Mouse (Mus musculus) CH12.LX (cell line): ENCODE results near the gene Kpna2. TPM values are rescaled to one million over a fixed set of nuclear protein-coding genes. Genes with fewer than 3 reads are reported as not detected.
A peak's percentile ranks its signal among the peaks of the same experiment; 100 is the strongest.

Experiments used
- DNase-seq: peaks from one replicate; pipeline ENCODE4 v3.0.0-alpha.2; 2013; ENCODE audit errors: extremely low read depth
- H3K27ac ChIP-seq: 2 replicates; pipeline ENCODE4 v1.5.1; 2012; ENCODE audit warnings: low read depth, mild to moderate bottlenecking, control low read depth, moderate library complexity; ENCODE audit not compliant: insufficient read depth
- H3K27me3 ChIP-seq: replicated peaks from 2 replicates; pipeline ENCODE3; 2012; ENCODE audit warnings: inconsistent platforms
- H3K36me3 ChIP-seq, 2 experiments: replicated peaks in 1 of 2; 2 replicates each; pipeline versions ENCODE3 to v1.6.1; 2012; ENCODE audit warnings: inconsistent platforms in 1 of 2, low read length in 1 of 2, mild to moderate bottlenecking in 1 of 2, mixed read lengths in 1 of 2, moderate library complexity in 1 of 2; ENCODE audit not compliant: control insufficient read depth in 1 of 2, insufficient read depth in 1 of 2
- H3K4me1 ChIP-seq, 2 experiments: 2 replicates each; pipeline ENCODE4 v1.6.1; 2012; ENCODE audit warnings: inconsistent platforms in 1 of 2, moderate library complexity in 1 of 2; ENCODE audit not compliant: insufficient read depth in 2 of 2, control insufficient read depth in 1 of 2
- H3K4me2 ChIP-seq: 2 replicates; pipeline ENCODE4 v1.6.1; 2012; ENCODE audit warnings: low read depth, mild to moderate bottlenecking, control low read depth; ENCODE audit not compliant: poor library complexity, insufficient read depth, severe bottlenecking
- H3K4me3 ChIP-seq, 3 experiments: fragments of 150-350 bp in 1 of 3; sonication (generic) in 1 of 3; replicated peaks in 1 of 3; 2 replicates each; pipeline versions ENCODE3 to v1.5.1; 2011 to 2012; ENCODE audit warnings: low read depth in 2 of 3, low read length in 2 of 3, mild to moderate bottlenecking in 2 of 3, moderate library complexity in 2 of 3, control low read depth in 1 of 3, improper control_type of control experiment in 1 of 3, inconsistent platforms in 1 of 3, mixed read lengths in 1 of 3; ENCODE audit not compliant: poor library complexity in 1 of 3
- H3K79me2 ChIP-seq: replicated peaks from 2 replicates; pipeline ENCODE4 v1.6.1; 2012; ENCODE audit warnings: mild to moderate bottlenecking, moderate library complexity; ENCODE audit not compliant: control insufficient read depth, poor library complexity, insufficient read depth, severe bottlenecking; ENCODE audit errors: extremely low read depth
- H3K9ac ChIP-seq: 2 replicates; pipeline ENCODE4 v1.6.1; 2012; ENCODE audit warnings: low read depth, mild to moderate bottlenecking, control low read depth, moderate library complexity; ENCODE audit not compliant: insufficient read depth
- H3K9me3 ChIP-seq: replicated peaks from 2 replicates; pipeline ENCODE3; 2012; ENCODE audit warnings: low read length, inconsistent platforms, mixed read lengths
- BHLHE40 ChIP-seq: IDR thresholded peaks from 2 replicates; pipeline ENCODE4 v1.6.1; 2011; ENCODE audit warnings: mild to moderate bottlenecking, low read depth, low read length, improper control_type of control experiment
- CHD1 ChIP-seq: IDR thresholded peaks from 2 replicates; pipeline ENCODE4 v1.6.1; 2012; ENCODE audit warnings: low read depth, low read length, improper control_type of control experiment, inconsistent platforms
- CHD2 ChIP-seq: IDR thresholded peaks from 2 replicates; pipeline ENCODE4 v1.6.1; 2011; ENCODE audit warnings: low read length, improper control_type of control experiment
- CTCF ChIP-seq, 2 experiments: IDR thresholded peaks in 1 of 2; conservative IDR thresholded peaks in 1 of 2; 2 replicates each; pipeline ENCODE4 v1.5.1; 2011 to 2012; ENCODE audit warnings: low read depth in 2 of 2, low read length in 2 of 2, improper control_type of control experiment in 1 of 2, inconsistent platforms in 1 of 2, mild to moderate bottlenecking in 1 of 2, moderate library complexity in 1 of 2
- ELF1 ChIP-seq: IDR thresholded peaks from 2 replicates; pipeline ENCODE4 v1.6.1; 2014; ENCODE audit warnings: low read depth, mild to moderate bottlenecking, inconsistent platforms, low read length, improper control_type of control experiment
- ETS1 ChIP-seq: conservative IDR thresholded peaks from 2 replicates; pipeline ENCODE4 v1.6.1; 2012; ENCODE audit warnings: low read depth, mild to moderate bottlenecking, inconsistent platforms, low read length, improper control_type of control experiment, moderate library complexity
- IRF4 ChIP-seq: IDR thresholded peaks from 2 replicates; pipeline ENCODE4 v1.6.1; 2014; ENCODE audit warnings: low read depth, mild to moderate bottlenecking, inconsistent platforms, low read length, improper control_type of control experiment
- JUN ChIP-seq: IDR thresholded peaks from 2 replicates; pipeline ENCODE4 v1.6.1; 2011; ENCODE audit warnings: low read depth, mild to moderate bottlenecking, low read length, improper control_type of control experiment, moderate library complexity; ENCODE audit not compliant: insufficient read depth
- JUND ChIP-seq: conservative IDR thresholded peaks from 2 replicates; pipeline ENCODE4 v1.6.1; 2011; ENCODE audit warnings: low read depth, low read length, improper control_type of control experiment
- KAT2A ChIP-seq: IDR thresholded peaks from 2 replicates; pipeline ENCODE4 v1.6.1; 2012; ENCODE audit warnings: low read length, improper control_type of control experiment, inconsistent platforms; ENCODE audit not compliant: insufficient replicate concordance
- MAX ChIP-seq: IDR thresholded peaks from 2 replicates; pipeline ENCODE4 v1.6.1; 2011; ENCODE audit warnings: low read length, improper control_type of control experiment
- MAZ ChIP-seq: IDR thresholded peaks from 2 replicates; pipeline ENCODE4 v1.6.1; 2012; ENCODE audit warnings: low read depth, mild to moderate bottlenecking, inconsistent platforms, low read length, improper control_type of control experiment, moderate library complexity
- MEF2A ChIP-seq: IDR thresholded peaks from 2 replicates; pipeline ENCODE4 v1.6.1; 2014; ENCODE audit warnings: low read depth, mild to moderate bottlenecking, inconsistent platforms, low read length, improper control_type of control experiment, borderline replicate concordance
- MXI1 ChIP-seq: IDR thresholded peaks from 2 replicates; pipeline ENCODE4 v1.6.1; 2011; ENCODE audit warnings: mild to moderate bottlenecking, low read depth, low read length, improper control_type of control experiment
- MYC ChIP-seq: IDR thresholded peaks from 2 replicates; pipeline ENCODE4 v1.6.1; 2011; ENCODE audit warnings: low read depth, mild to moderate bottlenecking, improper control_type of control experiment, low read length
- NELFE ChIP-seq: IDR thresholded peaks from 2 replicates; pipeline ENCODE4 v1.6.1; 2011; ENCODE audit warnings: low read depth, low read length, improper control_type of control experiment
- NRF1 ChIP-seq: IDR thresholded peaks from 2 replicates; pipeline ENCODE4 v1.6.1; 2014; ENCODE audit warnings: low read depth, mild to moderate bottlenecking, inconsistent platforms, low read length, improper control_type of control experiment, moderate library complexity
- PAX5 ChIP-seq: IDR thresholded peaks from 2 replicates; pipeline ENCODE4 v1.6.1; 2012; ENCODE audit warnings: low read length, inconsistent platforms, mixed read lengths
- POLR2A ChIP-seq: IDR thresholded peaks from 2 replicates; pipeline ENCODE4 v1.6.1; 2011; ENCODE audit warnings: low read depth, mild to moderate bottlenecking, improper control_type of control experiment, low read length
- POLR2AphosphoS2 ChIP-seq: IDR thresholded peaks from 2 replicates; pipeline ENCODE4 v1.6.1; 2011; ENCODE audit warnings: low read depth, low read length, improper control_type of control experiment
- RAD21 ChIP-seq: IDR thresholded peaks from 2 replicates; pipeline ENCODE4 v1.6.1; 2011; ENCODE audit warnings: low read depth, mild to moderate bottlenecking, low read length, improper control_type of control experiment, moderate library complexity
- RCOR1 ChIP-seq: conservative IDR thresholded peaks from 2 replicates; pipeline ENCODE4 v1.6.1; 2012; ENCODE audit warnings: low read depth, mild to moderate bottlenecking, inconsistent platforms, low read length, improper control_type of control experiment
- TBP ChIP-seq: conservative IDR thresholded peaks from 2 replicates; pipeline ENCODE4 v1.6.1; 2011; ENCODE audit warnings: low read depth, low read length, improper control_type of control experiment
- UBTF ChIP-seq: IDR thresholded peaks from 2 replicates; pipeline ENCODE4 v1.6.1; 2012; ENCODE audit warnings: low read depth, mild to moderate bottlenecking, inconsistent platforms, low read length, improper control_type of control experiment, moderate library complexity
- USF1 ChIP-seq: IDR thresholded peaks from 2 replicates; pipeline ENCODE4 v1.6.1; 2014; ENCODE audit warnings: low read depth, mild to moderate bottlenecking, inconsistent platforms, low read length, improper control_type of control experiment
- USF2 ChIP-seq: conservative IDR thresholded peaks from 2 replicates; pipeline ENCODE4 v1.6.1; 2011; ENCODE audit warnings: low read depth, low read length, improper control_type of control experiment
- ZC3H11A ChIP-seq: IDR thresholded peaks from 2 replicates; pipeline ENCODE4 v1.6.1; 2012; ENCODE audit warnings: low read depth, mild to moderate bottlenecking, inconsistent platforms, low read length, improper control_type of control experiment
- ZKSCAN1 ChIP-seq: IDR thresholded peaks from 2 replicates; pipeline ENCODE4 v1.6.1; 2012; ENCODE audit warnings: low read depth, inconsistent platforms, low read length, improper control_type of control experiment, borderline replicate concordance
- ZMIZ1 ChIP-seq: IDR thresholded peaks from 2 replicates; pipeline ENCODE4 v1.6.1; 2012; ENCODE audit warnings: low read depth, mild to moderate bottlenecking, inconsistent platforms, low read length, improper control_type of control experiment
- ZNF384 ChIP-seq: IDR thresholded peaks from 2 replicates; pipeline ENCODE4 v1.6.1; 2012; ENCODE audit warnings: low read depth, low read length, improper control_type of control experiment, inconsistent platforms
- dilution Hi-C: fragments of 300-500 bp; cut with MboI; formaldehyde crosslinking; loops from 2 replicates; pipeline ENCODE4 v1.14.3; 2020; ENCODE audit warnings: low sequenced_read_pairs; ENCODE audit not compliant: extremely low pct_unique_long_range_greater_than_20kb, extremely low pct_ligation_motif_present
- in situ Hi-C: fragments of 300-500 bp; cut with MboI; formaldehyde crosslinking; loops from 3 replicates; pipeline ENCODE4 v1.14.3; 2019; ENCODE audit warnings: low sequenced_read_pairs, low pct_ligation_motif_present, low pct_unique_long_range_greater_than_20kb, mixed read lengths
- polyA plus RNA-seq: library from polyadenylated mRNA; unstranded; fragments of >175 nt; gene quantifications from 2 replicates; pipeline ENCODE4 v1.2.1, GENCODE M21; 2012; ENCODE audit warnings: low read depth; ENCODE audit not compliant: insufficient read length
- total RNA-seq, 2 experiments: library from RNA; depleted of rRNA; stranded (reverse); fragments of 300-350 nt in 1 of 2; fragments of >200 nt in 1 of 2; gene quantifications; 2 replicates each; pipeline ENCODE4 v1.2.3; 2012 to 2014

Kpna2 gene
- total and polyA plus RNA-seq, 3 experiments = 327 to 759 (median 582) TPM

DNA sequence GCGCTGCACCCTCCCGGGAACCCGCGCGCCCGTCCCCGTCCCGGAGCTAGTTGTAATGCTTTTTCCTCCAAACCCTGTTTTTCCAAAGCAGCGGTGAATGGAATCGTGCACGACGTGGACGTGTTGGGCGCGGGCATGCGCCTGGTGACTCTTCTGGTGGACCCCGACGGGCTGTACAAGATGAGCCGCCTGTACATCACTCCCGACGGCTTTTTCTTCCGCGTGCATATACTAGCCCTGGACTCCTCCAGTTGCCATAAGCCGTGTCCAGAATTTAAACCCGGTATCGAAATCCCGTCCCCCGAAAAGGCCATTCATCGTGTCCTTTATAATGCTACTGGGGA is 28.9 kb upstream of the Kpna2 start:
- peaks cover 0 to 11% of the 10 kb centered on the region in 2 experiments for H3K36me3 ChIP-seq
- H3K9ac ChIP-seq = peak overlapping the region; percentile 67
- H3K27ac ChIP-seq = peak overlapping the region; percentile 49
- H3K4me2 ChIP-seq = peak overlapping the region; percentile 67
- TF ChIP-seq NELFE (0 out of 2 replicates have a peak, but pooled peaks have one; percentile 1), IRF4 (no peak)
- H3K4me3 ChIP-seq = peak overlapping the region; percentile 60 to 83 (median 72)
- H3K9me3 ChIP-seq = no peaks in the 10 kb centered on the region
- peaks cover 25% of the 10 kb centered on the region for H3K27me3 ChIP-seq
- no peak for DNase-seq
- in situ Hi-C loops (no loop called here), dilution Hi-C loops (no loop called here)
- H3K79me2 ChIP-seq = no peaks in the 10 kb centered on the region
- peaks cover 4 to 26% of the 10 kb centered on the region in 2 experiments; a peak in 3 of 4 replicates for H3K4me1 ChIP-seq

DNA sequence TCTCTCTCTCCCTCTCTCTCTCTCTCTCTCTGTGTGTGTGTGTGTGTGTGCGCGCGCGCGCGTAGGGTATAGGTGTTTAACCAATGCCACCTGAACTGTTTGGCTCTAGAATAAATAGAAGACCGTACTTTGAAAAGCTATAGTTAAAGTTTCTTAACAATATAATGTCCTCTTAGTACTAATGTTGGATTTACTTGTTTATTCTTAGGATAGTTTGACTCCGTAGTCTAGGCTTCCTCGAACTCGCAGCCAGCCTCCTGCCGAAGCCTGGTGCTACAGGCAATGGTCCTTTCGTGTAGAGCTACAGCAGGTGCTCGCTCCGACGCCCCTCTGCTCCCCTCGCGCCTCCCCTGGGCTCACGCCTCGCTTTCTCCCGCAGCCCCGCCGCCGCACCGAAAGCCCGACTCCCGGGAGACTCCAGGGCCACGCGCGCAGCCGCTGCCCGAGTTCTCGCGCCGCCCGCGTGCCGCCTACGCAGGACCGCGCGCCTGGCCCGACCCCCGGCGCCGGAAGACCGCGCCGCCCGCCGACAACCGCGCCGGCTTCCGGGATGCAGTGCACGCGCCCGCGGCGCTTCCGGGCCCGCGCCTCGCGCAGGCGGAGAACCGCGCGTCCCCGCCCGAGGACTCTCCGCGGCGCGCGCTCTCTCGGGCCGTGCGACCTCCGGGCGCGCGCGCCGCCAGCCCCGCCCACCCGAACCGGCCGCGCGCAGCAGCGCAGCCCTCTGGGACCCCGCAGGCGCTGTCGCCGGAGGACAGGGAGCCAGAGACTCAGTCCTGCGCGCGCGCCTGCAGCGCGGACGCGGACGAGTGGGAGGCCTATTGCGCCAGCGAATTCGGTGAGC is 28.3 kb upstream of the Kpna2 start:
- Histone ChIP-seq H3K27ac (peak overlapping the region; percentile 87), H3K9me3 (no peaks in the 10 kb centered on the region), H3K4me3 (peak overlapping the region; percentile 66 to 83 (median 72)), H3K27me3 (peaks cover 25% of the 10 kb centered on the region), H3K36me3 (peaks cover 0 to 6% of the 10 kb centered on the region in 2 experiments), H3K79me2 (no peaks in the 10 kb centered on the region), H3K4me1 (peaks cover 4 to 26% of the 10 kb centered on the region in 2 experiments; a peak in 3 of 4 replicates), H3K4me2 (peak overlapping the region; percentile 97), H3K9ac (peak overlapping the region; percentile 77)
- dilution Hi-C loops (no loop called here), in situ Hi-C loops (no loop called here)
- DNase-seq = peak; percentile 84
- TF ChIP-seq NRF1 (peak; percentile 78), ETS1 (no peak), RAD21 (no peak), MYC (0 out of 2 replicates have a peak, but pooled peaks have one; percentile 10), ZNF384 (no peak), USF1 (no peak), CTCF (conservative IDR thresholded peaks at IDR 0.05 in 1 of 2, IDR thresholded peaks at IDR 0.05 in 1 of 2; ENCODE audit: low read depth in 2 of 2, low read length in 2 of 2) (no peak), MXI1 (no peak), ELF1 (peak; percentile 98), MEF2A (peak; percentile 34; the same call in 1 of the 2 replicates), JUND (peak; percentile 5; the same call in 1 of the 2 replicates), KAT2A (0 out of 2 replicates have a peak, but pooled peaks have one; percentile 34), ZC3H11A (no peak), MAZ (0 out of 2 replicates have a peak, but pooled peaks have one; percentile 15), NELFE (peak; percentile 66; the same call in 1 of the 2 replicates), UBTF (0 out of 2 replicates have a peak, but pooled peaks have one; percentile 19), USF2 (no peak), CHD2 (no peak), CHD1 (0 out of 2 replicates have a peak, but pooled peaks have one; percentile 77), POLR2AphosphoS2 (peak; percentile 45; the same call in 1 of the 2 replicates), MAX (0 out of 2 replicates have a peak, but pooled peaks have one; percentile 10), JUN (no peak), RCOR1 (no peak), PAX5 (no peak), BHLHE40 (0 out of 2 replicates have a peak, but pooled peaks have one; percentile 14), TBP (no peak), ZMIZ1 (peak; percentile 34; the same call in 1 of the 2 replicates), POLR2A (peak; percentile 86), ZKSCAN1 (no peak)
